Mouse (Mus musculus) bone marrow macrophage, adult 2 months (primary cell): ENCODE measurements around the gene Ptk7.

Source experiments
- CTCF ChIP-seq: IDR thresholded peaks from 2 replicates; pipeline ENCODE4 v1.5.1; 2012; ENCODE audit warnings: low read depth, mild to moderate bottlenecking, low read length, moderate library complexity
- POLR2A ChIP-seq: IDR thresholded peaks from 2 replicates; pipeline ENCODE4 v1.6.1; 2012; ENCODE audit warnings: mild to moderate bottlenecking, low read depth, low read length, borderline replicate concordance

DNA sequence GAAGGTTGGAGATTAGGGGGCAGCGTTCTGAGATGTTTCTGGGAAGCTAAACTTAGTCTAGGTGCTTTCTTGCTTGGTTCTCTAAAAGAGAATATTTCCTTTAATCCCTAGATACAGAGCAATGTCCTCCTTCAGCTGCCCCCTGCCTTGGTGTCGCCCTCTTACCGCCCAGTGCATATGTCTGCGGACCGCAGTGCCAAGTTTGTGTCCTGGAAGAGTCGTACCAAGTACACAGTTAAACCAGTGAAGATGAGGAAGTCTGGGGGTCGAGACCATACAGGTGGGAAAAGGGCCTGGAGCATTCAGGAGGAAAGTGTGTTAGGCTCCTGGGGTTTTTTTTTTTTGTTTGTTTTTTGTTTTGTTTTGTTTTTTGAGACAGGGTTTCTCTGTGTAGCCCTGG lies 18.0 kb upstream of the Ptk7 start:
- TF ChIP-seq CTCF (no peak), POLR2A (no peak)
